ENCODE assay signal across 15 mouse cellular contexts in genomic region chr14:56554716-56555115, GRCm38 (mm10).
"Had no signal": no experiment of that assay in that cellular context is flagged by ENCODE, and none has a peak within 500 bp of the region (broad histone marks: within the 10 kb centered on the region; RNA-seq: fewer than 3 reads in every experiment).

No protein-coding gene starts in this region.

- H3K27me3 ChIP-seq: neural tube, embryonic 12.5 days; neural tube, embryonic 13.5 days; neural tube, embryonic 15.5 days; stomach, embryonic 15.5 days had no signal

- H3K4me1 ChIP-seq: neural tube, embryonic 12.5 days; neural tube, embryonic 13.5 days; neural tube, embryonic 15.5 days; stomach, embryonic 15.5 days had no signal

- H3K4me2 ChIP-seq: neural tube, embryonic 12.5 days; neural tube, embryonic 13.5 days; neural tube, embryonic 15.5 days; stomach, embryonic 15.5 days had no signal

- DNase-seq: retina, postnatal 1 day; right cerebral cortex, adult 18-20 months; right cerebral cortex, postnatal 14 days; right cerebral cortex, postnatal 25 days; right cerebral cortex, postnatal 4 days; spleen, adult 18-20 months; thymus, adult 2 months; thymus, postnatal 14 days; thymus, postnatal 25 days; thymus, postnatal 36 days; thymus, postnatal 4 days had no signal

- H3K27ac ChIP-seq: neural tube, embryonic 12.5 days; neural tube, embryonic 13.5 days; neural tube, embryonic 15.5 days; stomach, embryonic 15.5 days had no signal

- H3K9ac ChIP-seq: neural tube, embryonic 12.5 days; neural tube, embryonic 13.5 days; neural tube, embryonic 15.5 days; stomach, embryonic 15.5 days had no signal

- H3K36me3 ChIP-seq: stomach, embryonic 15.5 days had no signal

- H3K4me3 ChIP-seq: neural tube, embryonic 12.5 days; neural tube, embryonic 13.5 days; neural tube, embryonic 15.5 days; stomach, embryonic 15.5 days had no signal

- H3K9me3 ChIP-seq: neural tube, embryonic 12.5 days; neural tube, embryonic 13.5 days; neural tube, embryonic 15.5 days; stomach, embryonic 15.5 days had no signal
